Mouse (Mus musculus): ENCODE results near the gene Lrp4. TPM values are rescaled to one million over a fixed set of nuclear protein-coding genes. Genes with fewer than 3 reads are reported as not detected.

Gene Lrp4
- polyA plus RNA-seq, 1 experiment from 2014 or later: 1.7 TPM

- under 1% methylated on average over 45 of the region's 45 CpGs for WGBS (ENCODE audit: insufficient replicate concordance)
- H3K27ac ChIP-seq (ENCODE audit: low read length): peak overlapping the region; percentile 74
- peak overlapping the region; percentile 61 for H3K9ac ChIP-seq (ENCODE audit: low read depth, low read length)
- H3K4me1 ChIP-seq (ENCODE audit: control insufficient read depth, low read depth, low read length): peaks cover 11% of the 10 kb centered on the region
- peak overlapping the region; percentile 72 for H3K4me2 ChIP-seq (ENCODE audit: low read depth, low read length)
- no peaks in the 10 kb centered on the region for H3K36me3 ChIP-seq (ENCODE audit: control insufficient read depth, insufficient read depth)
- peak; percentile 28 for ATAC-seq (ENCODE audit: low read depth)
- no peaks in the 10 kb centered on the region for H3K9me3 ChIP-seq (replicated peaks; ENCODE audit: control insufficient read depth, low read length)
- H3K27me3 ChIP-seq (ENCODE audit: control insufficient read depth, insufficient read depth, low read depth, low read length): peaks cover 51% of the 10 kb centered on the region
- H3K4me3 ChIP-seq (ENCODE audit: low read depth, low read length): peak overlapping the region; percentile 61
Measured at GRCm38 (mm10) chr2:91457656-91458251, 443 bp downstream of the Lrp4 start.

GRCm38 (mm10) chr2:91458252-91458672, 951 bp downstream of the Lrp4 start:
- Histone ChIP-seq H3K27ac (ENCODE audit: low read length) (peak overlapping the region; percentile 39; the same call in 1 of the 2 replicates), H3K36me3 (ENCODE audit: control insufficient read depth, insufficient read depth) (no peaks in the 10 kb centered on the region), H3K4me1 (ENCODE audit: control insufficient read depth, low read depth, low read length) (peaks cover 10% of the 10 kb centered on the region), H3K4me2 (ENCODE audit: low read depth, low read length) (peak overlapping the region; percentile 72), H3K9me3 (replicated peaks; ENCODE audit: control insufficient read depth, low read length) (no peaks in the 10 kb centered on the region), H3K27me3 (ENCODE audit: control insufficient read depth, insufficient read depth, low read depth, low read length) (peaks cover 51% of the 10 kb centered on the region), H3K4me3 (ENCODE audit: low read depth, low read length) (peak overlapping the region; percentile 61), H3K9ac (ENCODE audit: low read depth, low read length) (peak overlapping the region; percentile 61)
- ATAC-seq (ENCODE audit: low read depth): peak; percentile 24; the same call in 1 of the 2 replicates
- 1% methylated on average over 21 of the region's 21 CpGs for WGBS (ENCODE audit: insufficient replicate concordance)

GRCm38 (mm10) chr2:91458673-91459391, 1.5 kb downstream of the Lrp4 start:
- H3K4me2 ChIP-seq (ENCODE audit: low read depth, low read length): peak overlapping the region; percentile 72
- H3K36me3 ChIP-seq (ENCODE audit: control insufficient read depth, insufficient read depth): no peaks in the 10 kb centered on the region
- ATAC-seq (ENCODE audit: low read depth): peak; percentile 46
- WGBS (ENCODE audit: insufficient replicate concordance): under 1% methylated on average over 32 of the region's 32 CpGs
- H3K9ac ChIP-seq (ENCODE audit: low read depth, low read length): peak overlapping the region; percentile 61; the same call in 1 of the 2 replicates
- H3K4me3 ChIP-seq (ENCODE audit: low read depth, low read length): peak overlapping the region; percentile 61
- peak overlapping the region; percentile 61 for H3K27ac ChIP-seq (ENCODE audit: low read length)
- H3K27me3 ChIP-seq (ENCODE audit: control insufficient read depth, insufficient read depth, low read depth, low read length): peaks cover 51% of the 10 kb centered on the region
- H3K4me1 ChIP-seq (ENCODE audit: control insufficient read depth, low read depth, low read length): peaks cover 10% of the 10 kb centered on the region
- no peaks in the 10 kb centered on the region for H3K9me3 ChIP-seq (replicated peaks; ENCODE audit: control insufficient read depth, low read length)

GRCm38 (mm10) chr2:91460076-91460475, 2.8 kb downstream of the Lrp4 start:
- no peaks in the 10 kb centered on the region for H3K36me3 ChIP-seq (ENCODE audit: control insufficient read depth, insufficient read depth)
- H3K9me3 ChIP-seq (replicated peaks; ENCODE audit: control insufficient read depth, low read length): no peaks in the 10 kb centered on the region
- H3K9ac ChIP-seq (ENCODE audit: low read depth, low read length): no peak overlapping the region
- 71% methylated on average over 6 of the region's 6 CpGs for WGBS (ENCODE audit: insufficient replicate concordance)
- H3K27ac ChIP-seq (ENCODE audit: low read length): no peak overlapping the region
- H3K4me1 ChIP-seq (ENCODE audit: control insufficient read depth, low read depth, low read length): peaks cover 10% of the 10 kb centered on the region
- peaks cover 44% of the 10 kb centered on the region for H3K27me3 ChIP-seq (ENCODE audit: control insufficient read depth, insufficient read depth, low read depth, low read length)
- no peak overlapping the region for H3K4me3 ChIP-seq (ENCODE audit: low read depth, low read length)
- ATAC-seq (ENCODE audit: low read depth): no peak
- no peak overlapping the region for H3K4me2 ChIP-seq (ENCODE audit: low read depth, low read length)

- Histone ChIP-seq H3K4me1 (ENCODE audit: control insufficient read depth, low read depth, low read length) (peaks cover 10% of the 10 kb centered on the region), H3K4me2 (ENCODE audit: low read depth, low read length) (no peak overlapping the region), H3K27me3 (ENCODE audit: control insufficient read depth, insufficient read depth, low read depth, low read length) (peaks cover 38% of the 10 kb centered on the region), H3K9ac (ENCODE audit: low read depth, low read length) (no peak overlapping the region), H3K9me3 (replicated peaks; ENCODE audit: control insufficient read depth, low read length) (no peaks in the 10 kb centered on the region), H3K27ac (ENCODE audit: low read length) (no peak overlapping the region), H3K4me3 (ENCODE audit: low read depth, low read length) (no peak overlapping the region), H3K36me3 (ENCODE audit: control insufficient read depth, insufficient read depth) (no peaks in the 10 kb centered on the region)
- WGBS (ENCODE audit: insufficient replicate concordance): 69% methylated on average over 7 of the region's 7 CpGs
- ATAC-seq (ENCODE audit: low read depth): no peak
Measured at GRCm38 (mm10) chr2:91460771-91461170, 3.5 kb downstream of the Lrp4 start.

GRCm38 (mm10) chr2:91461341-91461740, 4.0 kb downstream of the Lrp4 start:
- H3K9me3 ChIP-seq (replicated peaks; ENCODE audit: control insufficient read depth, low read length): no peaks in the 10 kb centered on the region
- no peak overlapping the region for H3K27ac ChIP-seq (ENCODE audit: low read length)
- no peak overlapping the region for H3K9ac ChIP-seq (ENCODE audit: low read depth, low read length)
- ATAC-seq (ENCODE audit: low read depth): no peak
- whole genome bisulfite sequencing (ENCODE audit: insufficient replicate concordance): 76% methylated on average over 3 of the region's 3 CpGs
- peaks cover 36% of the 10 kb centered on the region for H3K27me3 ChIP-seq (ENCODE audit: control insufficient read depth, insufficient read depth, low read depth, low read length)
- no peak overlapping the region for H3K4me2 ChIP-seq (ENCODE audit: low read depth, low read length)
- no peak overlapping the region for H3K4me3 ChIP-seq (ENCODE audit: low read depth, low read length)
- no peaks in the 10 kb centered on the region for H3K36me3 ChIP-seq (ENCODE audit: control insufficient read depth, insufficient read depth)
- peaks cover 9% of the 10 kb centered on the region for H3K4me1 ChIP-seq (ENCODE audit: control insufficient read depth, low read depth, low read length)

- Histone ChIP-seq H3K27me3 (ENCODE audit: control insufficient read depth, insufficient read depth, low read depth, low read length) (peaks cover 28% of the 10 kb centered on the region), H3K9me3 (replicated peaks; ENCODE audit: control insufficient read depth, low read length) (no peaks in the 10 kb centered on the region), H3K27ac (ENCODE audit: low read length) (no peak overlapping the region), H3K4me3 (ENCODE audit: low read depth, low read length) (no peak overlapping the region), H3K4me2 (ENCODE audit: low read depth, low read length) (no peak overlapping the region), H3K4me1 (ENCODE audit: control insufficient read depth, low read depth, low read length) (peaks cover under 1% of the 10 kb centered on the region), H3K36me3 (ENCODE audit: control insufficient read depth, insufficient read depth) (no peaks in the 10 kb centered on the region), H3K9ac (ENCODE audit: low read depth, low read length) (no peak overlapping the region)
- no peak for ATAC-seq (ENCODE audit: low read depth)
- WGBS (ENCODE audit: insufficient replicate concordance): 27% methylated on average over 2 of the region's 2 CpGs
Measured at GRCm38 (mm10) chr2:91462196-91462595, 4.9 kb downstream of the Lrp4 start.

GRCm38 (mm10) chr2:91462681-91463080, 5.4 kb downstream of the Lrp4 start:
- H3K9ac ChIP-seq (ENCODE audit: low read depth, low read length): no peak overlapping the region
- WGBS (ENCODE audit: insufficient replicate concordance): 23% methylated on average over 12 of the region's 12 CpGs
- H3K4me3 ChIP-seq (ENCODE audit: low read depth, low read length): no peak overlapping the region
- ATAC-seq (ENCODE audit: low read depth): no peak
- no peaks in the 10 kb centered on the region for H3K36me3 ChIP-seq (ENCODE audit: control insufficient read depth, insufficient read depth)
- H3K27me3 ChIP-seq (ENCODE audit: control insufficient read depth, insufficient read depth, low read depth, low read length): peaks cover 23% of the 10 kb centered on the region
- H3K4me2 ChIP-seq (ENCODE audit: low read depth, low read length): no peak overlapping the region
- H3K4me1 ChIP-seq (ENCODE audit: control insufficient read depth, low read depth, low read length): no peaks in the 10 kb centered on the region; the same call in 1 of the 2 replicates
- H3K9me3 ChIP-seq (replicated peaks; ENCODE audit: control insufficient read depth, low read length): no peaks in the 10 kb centered on the region
- no peak overlapping the region for H3K27ac ChIP-seq (ENCODE audit: low read length)

GRCm38 (mm10) chr2:91465934-91466333, 8.6 kb downstream of the Lrp4 start:
- Histone ChIP-seq H3K4me1 (ENCODE audit: control insufficient read depth, low read depth, low read length) (no peaks in the 10 kb centered on the region), H3K36me3 (ENCODE audit: control insufficient read depth, insufficient read depth) (no peaks in the 10 kb centered on the region), H3K27ac (ENCODE audit: low read length) (no peak overlapping the region), H3K4me3 (ENCODE audit: low read depth, low read length) (no peak overlapping the region), H3K4me2 (ENCODE audit: low read depth, low read length) (no peak overlapping the region), H3K9ac (ENCODE audit: low read depth, low read length) (no peak overlapping the region), H3K27me3 (ENCODE audit: control insufficient read depth, insufficient read depth, low read depth, low read length) (no peaks in the 10 kb centered on the region; the same call in 1 of the 2 replicates), H3K9me3 (replicated peaks; ENCODE audit: control insufficient read depth, low read length) (no peaks in the 10 kb centered on the region)
- ATAC-seq (ENCODE audit: low read depth): no peak
- 66% methylated on average over 3 of the region's 3 CpGs for WGBS (ENCODE audit: insufficient replicate concordance)
